In genomic region chr9:35535876-35536275, GRCm38 (mm10) we compare ENCODE assay signal across 25 mouse cellular contexts. TPM values are rescaled to one million over a fixed set of nuclear protein-coding genes. Genes with fewer than 3 reads are reported as not detected.
"Had no signal": no experiment of that assay in that cellular context is flagged by ENCODE, and none has a peak within 500 bp of the region (broad histone marks: within the 10 kb centered on the region; RNA-seq: fewer than 3 reads in every experiment).

No protein-coding gene starts in this region.

- H3K9ac ChIP-seq: lung, embryonic 14.5 days; midbrain, embryonic 12.5 days; neural tube, embryonic 13.5 days; neural tube, embryonic 15.5 days had no signal

- H3K4me3 ChIP-seq: megakaryocyte, embryonic 14.5 days; midbrain, embryonic 12.5 days; myocyte; neural tube, embryonic 13.5 days; neural tube, embryonic 15.5 days had no signal

- H3K27me3 ChIP-seq: neural tube, embryonic 13.5 days; neural tube, embryonic 15.5 days had no signal

- H3K9me3 ChIP-seq: megakaryocyte, embryonic 14.5 days; midbrain, embryonic 12.5 days; neural tube, embryonic 13.5 days; neural tube, embryonic 15.5 days had no signal

- H3K4me1 ChIP-seq: neural tube, embryonic 13.5 days; neural tube, embryonic 15.5 days had no signal

- H3K27ac ChIP-seq: midbrain, embryonic 12.5 days; neural tube, embryonic 13.5 days; neural tube, embryonic 15.5 days had no signal

- DNase-seq: lung, adult 18-20 months; lung, embryonic 14.5 days; lung, postnatal 10 days; lung, postnatal 4 days; midbrain, embryonic 14.5 days; retina, postnatal 1 day; right cerebral cortex, adult 18-20 months; right cerebral cortex, postnatal 25 days; right cerebral cortex, postnatal 4 days; spleen, adult 18-20 months; thymus, adult 18-20 months; thymus, postnatal 14 days; thymus, postnatal 36 days had no signal

- H3K4me2 ChIP-seq: lung, embryonic 14.5 days; midbrain, embryonic 12.5 days; neural tube, embryonic 13.5 days; neural tube, embryonic 15.5 days had no signal

- H3K36me3 ChIP-seq: midbrain, embryonic 12.5 days had no signal

RNA-seq across cellular contexts. Expression of gene Gm1113, which starts 17.8 kb away (rescaled TPM):
- polyA plus RNA-seq: liver, embryonic 16.5 days; lung, embryonic 14.5 days; lung, embryonic 16.5 days; midbrain, embryonic 12.5 days; midbrain, embryonic 14.5 days; midbrain, embryonic 16.5 days; myocyte; neural tube, embryonic 11.5 days; neural tube, embryonic 13.5 days; neural tube, embryonic 15.5 days; small intestine, adult 2 months; stomach, embryonic 14.5 days; stomach, embryonic 16.5 days had no signal

RNA-seq across cellular contexts. Expression of gene Ddx25, which starts 22.5 kb away (rescaled TPM):
- polyA plus RNA-seq: myocyte had no signal
